Mouse (Mus musculus): ENCODE results near the gene Abca7. TPM values are rescaled to one million over a fixed set of nuclear protein-coding genes. Genes with fewer than 3 reads are reported as not detected.

Gene Abca7
- total RNA-seq, 4 experiments from 2014 or later: 7.3 to 8.6 (median 8.1) TPM

GRCm38 (mm10) chr10:80063877-80064650 is 67.8 kb downstream of the Abca7 start:
- no peak for DNase-seq (ENCODE audit: low spot score in 2 of 2)

Other genes starting within 250 kb of the Abca7 start
- gene Polrmt, start 249.9 kb upstream of the Abca7 start, total RNA-seq (2022): 10 to 100 TPM; 34.1 to 47.2 (median 38.3) TPM
- gene Fgf22, start 241.4 kb upstream of the Abca7 start, total RNA-seq (2022): not detected
- 10 to 100 TPM; 51.9 to 80.5 (median 53.3) TPM for gene Rnf126, start 229.5 kb upstream of the Abca7 start, total RNA-seq (2022)
- gene Fstl3, start 219.2 kb upstream of the Abca7 start, total RNA-seq (2022): 1 to 10 TPM in 2 of 4 experiments, under 1 TPM in 2; 0.73 to 1.2 (median 1.1) TPM
- not detected for gene Prss57, start 205.5 kb upstream of the Abca7 start, total RNA-seq (2022)
- 10 to 100 TPM in 3 of 4 experiments, 1 to 10 TPM in 1; 6.8 to 12.3 (median 11.2) TPM for gene Palm, start 202.9 kb upstream of the Abca7 start, total RNA-seq (2022)
- not detected for gene Misp, start 175.5 kb upstream of the Abca7 start, total RNA-seq (2022)
- gene Ptbp1, start 142.1 kb upstream of the Abca7 start, total RNA-seq (2022): 10 to 100 TPM; 11.8 to 19.3 (median 14.8) TPM
- gene Prtn3, start 122.0 kb upstream of the Abca7 start, total RNA-seq (2022): not detected
- under 1 TPM in 1 of 4 experiments, not detected in 3; 0.40 TPM for gene Plppr3, start 121.9 kb upstream of the Abca7 start, total RNA-seq (2022)
- not detected for gene Elane, start 110.2 kb upstream of the Abca7 start, total RNA-seq (2022)
- 100 to 1,000 TPM in 1 of 4 experiments, 10 to 100 TPM in 3; 10.7 to 257 (median 39.5) TPM for gene Cfd, start 105.6 kb upstream of the Abca7 start, total RNA-seq (2022)
- 10 to 100 TPM; 30.8 to 37.1 (median 32.9) TPM for gene Med16, start 87.6 kb upstream of the Abca7 start, total RNA-seq (2022)
- not detected for gene Gm26602, start 85.6 kb upstream of the Abca7 start, total RNA-seq (2022)
- under 1 TPM; 0.13 to 0.36 (median 0.22) TPM for gene Kiss1r, start 79.5 kb upstream of the Abca7 start, total RNA-seq (2022)
- 100 to 1,000 TPM; 124 to 137 (median 129) TPM for gene R3hdm4, start 75.3 kb upstream of the Abca7 start, total RNA-seq (2022)
- 1 to 10 TPM; 1.5 to 2.3 (median 2.1) TPM for gene Arid3a, start 69.5 kb upstream of the Abca7 start, total RNA-seq (2022)
- gene Wdr18, start 36.3 kb upstream of the Abca7 start, total RNA-seq (2022): 10 to 100 TPM; 20.1 to 26.7 (median 23.0) TPM
- gene Grin3b, start 25.8 kb upstream of the Abca7 start, total RNA-seq (2022): under 1 TPM; 0.13 to 0.52 (median 0.36) TPM
- 10 to 100 TPM; 67.9 to 81.4 (median 74.4) TPM for gene Tmem259, start 12.2 kb upstream of the Abca7 start, total RNA-seq (2022)
- gene Cnn2, start 7.9 kb upstream of the Abca7 start, total RNA-seq (2022): 1 to 10 TPM; 2.7 to 5.3 (median 4.3) TPM
- 1 to 10 TPM in 2 of 4 experiments, under 1 TPM in 2; 0.48 to 1.3 (median 0.84) TPM for gene Arhgap45, start 20.2 kb downstream of the Abca7 start, total RNA-seq (2022)
- 10 to 100 TPM; 38.3 to 47.6 (median 39.7) TPM for gene Polr2e, start 43.3 kb downstream of the Abca7 start, total RNA-seq (2022)
- gene Gpx4, start 50.7 kb downstream of the Abca7 start, total RNA-seq (2022): 100 to 1,000 TPM; 510 to 613 (median 541) TPM
- 1 to 10 TPM; 4.8 to 5.7 (median 5.3) TPM for gene Sbno2, start 109.1 kb downstream of the Abca7 start, total RNA-seq (2022)
- gene Stk11, start 119.3 kb downstream of the Abca7 start, total RNA-seq (2022): 100 to 1,000 TPM; 157 to 173 (median 162) TPM
- gene Atp5d, start 142.1 kb downstream of the Abca7 start, total RNA-seq (2022): 100 to 1,000 TPM; 525 to 571 (median 544) TPM
- 1 to 10 TPM; 1.9 to 4.0 (median 2.9) TPM for gene Cbarp, start 144.3 kb downstream of the Abca7 start, total RNA-seq (2022)
- 10 to 100 TPM; 20.8 to 36.0 (median 29.5) TPM for gene Midn, start 151.8 kb downstream of the Abca7 start, total RNA-seq (2022)
- gene Cirbp, start 169.5 kb downstream of the Abca7 start, total RNA-seq (2022): 10 to 100 TPM; 23.4 to 49.1 (median 31.4) TPM
- gene 1600002K03Rik, start 176.4 kb downstream of the Abca7 start, total RNA-seq (2022): 1 to 10 TPM; 4.3 to 7.8 (median 6.9) TPM
- gene Efna2, start 183.0 kb downstream of the Abca7 start, total RNA-seq (2022): under 1 TPM; 0.19 to 0.48 (median 0.36) TPM
- 10 to 100 TPM; 12.7 to 16.9 (median 15.2) TPM for gene Mum1, start 229.9 kb downstream of the Abca7 start, total RNA-seq (2022)